In genomic region chr17:28341091-28341490, GRCm38 (mm10) we compare ENCODE assay signal across 8 mouse cellular contexts. TPM values are rescaled to one million over a fixed set of nuclear protein-coding genes. Genes with fewer than 3 reads are reported as not detected.
DNase-seq lines count a peak whose midpoint lies in the region; ATAC-seq and TF ChIP-seq lines count a peak whose summit lies in the region.

No protein-coding gene starts in this region.

- peak overlapping the region; percentile 60 for H3K9ac ChIP-seq in MEL (ENCODE audit: control insufficient read depth, low read depth, low read length, poor library complexity, severe bottlenecking)

- TF ChIP-seq CTCF in MEL (IDR thresholded peaks at IDR 0.05 in 2 of 3, conservative IDR thresholded peaks at IDR 0.05 in 1 of 3; ENCODE audit: control insufficient read depth in 1 of 3, insufficient read depth in 1 of 3, low read depth in 2 of 3, low read length in 3 of 3, poor library complexity in 1 of 3, severe bottlenecking in 1 of 3): no peak
- no peak for TF ChIP-seq CTCF in layer of hippocampus, adult 2 months (conservative IDR thresholded peaks at IDR 0.05)

- no peaks in the 10 kb centered on the region for H3K79me2 ChIP-seq in MEL (ENCODE audit: control insufficient read depth, insufficient read depth, low read length, poor library complexity)

- peak; percentile 90 for DNase-seq in MEL (ENCODE audit: low read depth, low spot score)
- peak; percentile 91 to 93 for DNase-seq in cerebellum, postnatal 10 days
- DNase-seq in frontal cortex, postnatal 10 days (ENCODE audit: low spot score in 2 of 2): peak; percentile 72 to 77
- DNase-seq in heart, postnatal 4 days: peak; percentile 95
- DNase-seq in layer of hippocampus, adult 2 months (ENCODE audit: low spot score in 2 of 2): peak; percentile 65 to 67
- DNase-seq in lung, postnatal 10 days: peak; percentile 97
- DNase-seq in retina, postnatal 1 day: peak; percentile 93

- no peaks in the 10 kb centered on the region for H3K27me3 ChIP-seq in MEL (ENCODE audit: control insufficient read depth in 1 of 2, insufficient read depth in 2 of 2, low read length in 2 of 2)

- peaks cover 2 to 12% of the 10 kb centered on the region in 2 experiments; a peak in 2 of 4 replicates for H3K4me1 ChIP-seq in MEL (ENCODE audit: control insufficient read depth in 1 of 2, insufficient read depth in 2 of 2, low read length in 2 of 2)

- 0 out of 4 replicates have a peak, but pooled peaks of 1 of the 2 experiments have one; percentile 17 for TF ChIP-seq POLR2A in MEL (IDR thresholded peaks at IDR 0.05; ENCODE audit: control insufficient read depth in 1 of 2, insufficient read depth in 1 of 2, low read depth in 1 of 2, low read length in 2 of 2, poor library complexity in 1 of 2)

- ATAC-seq in monocyte, adult 5-6 weeks (replicated peaks; ENCODE audit: insufficient number of reproducible peaks, low FRiP score, low TSS enrichment, poor library complexity, severe bottlenecking): no peak

- peak overlapping the region; percentile 64 for H3K27ac ChIP-seq in MEL (ENCODE audit: control insufficient read depth, low read depth, low read length)
- H3K27ac ChIP-seq in layer of hippocampus, adult 2 months: 0 out of 2 replicates have a peak overlapping the region, but pooled peaks have one; percentile 36

- peaks cover 0 to 9% of the 10 kb centered on the region in 2 experiments; a peak in 2 of 4 replicates for H3K36me3 ChIP-seq in MEL (ENCODE audit: control insufficient read depth in 1 of 2, insufficient read depth in 2 of 2, low read length in 2 of 2)

- TF ChIP-seq EP300 in MEL (IDR thresholded peaks at IDR 0.05; ENCODE audit: low read depth in 1 of 2, low read length in 2 of 2): no peak

- TF ChIP-seq RAD21 in MEL (IDR thresholded peaks at IDR 0.05; ENCODE audit: low read depth, low read length): no peak

- H3K9me3 ChIP-seq in MEL (replicated peaks; ENCODE audit: insufficient read depth, low read length): no peaks in the 10 kb centered on the region

- H3K4me3 ChIP-seq in MEL (ENCODE audit: control insufficient read depth in 1 of 2, insufficient read depth in 1 of 2, low read depth in 2 of 2, low read length in 2 of 2): peak overlapping the region; percentile 5 to 58; a peak in 3 of 4 replicates
- peak overlapping the region; percentile 4; the same call in 1 of the 2 replicates for H3K4me3 ChIP-seq in layer of hippocampus, adult 2 months

TF ChIP-seq in MEL, 35 proteins besides CTCF, POLR2A, EP300 and RAD21:
- TF ChIP-seq USF1 (IDR thresholded peaks at IDR 0.05; ENCODE audit: low read depth, low read length): 0 out of 2 replicates have a peak, but pooled peaks have one; percentile 8
- no peak for TF ChIP-seq KAT2A (conservative IDR thresholded peaks at IDR 0.05; ENCODE audit: low read depth, low read length)
- TF ChIP-seq NRF1 (IDR thresholded peaks at IDR 0.05; ENCODE audit: insufficient read depth, low read depth, low read length, poor library complexity, severe bottlenecking): peak; percentile 39; the same call in 1 of the 2 replicates
- no peak for TF ChIP-seq ETS1 (IDR thresholded peaks at IDR 0.05; ENCODE audit: low read depth, low read length)
- TF ChIP-seq CHD1 (IDR thresholded peaks at IDR 0.05; ENCODE audit: low read depth, low read length): no peak

RNA-seq across cellular contexts. Expression of gene Tead3, which starts 9.5 kb away (rescaled TPM):
- total RNA-seq in MEL (2012; rRNA removed): 0.46 and 0.73 TPM in 2 replicates
- 1 to 10 TPM in 1 of 2 experiments, not detected in 1; 4.1 TPM for polyA plus RNA-seq in MEL (2012; ENCODE audit: insufficient read depth in 1 of 2, insufficient read length in 2 of 2, low read depth in 1 of 2, low replicate concordance in 2 of 2, missing spikeins in 1 of 2)
- total RNA-seq in heart, postnatal 4 days (2021): 10 to 100 TPM; 26.3 to 30.2 TPM
- total RNA-seq in layer of hippocampus, adult 2 months (2021): 1 to 10 TPM; 3.0 to 3.2 TPM
- not detected in 3 replicates for total RNA-seq in monocyte, adult 5-6 weeks (2017)

RNA-seq across cellular contexts. Expression of gene Rpl10a, which starts 12.8 kb away (rescaled TPM):
- total RNA-seq in MEL (2012; rRNA removed): 2,803 and 2,872 TPM in 2 replicates
- 1,000 to 10,000 TPM in 1 of 2 experiments, not detected in 1; 2,044 TPM for polyA plus RNA-seq in MEL (2012; ENCODE audit: insufficient read depth in 1 of 2, insufficient read length in 2 of 2, low read depth in 1 of 2, low replicate concordance in 2 of 2, missing spikeins in 1 of 2)
- 100 to 1,000 TPM; 663 to 665 TPM for total RNA-seq in heart, postnatal 4 days (2021)
- total RNA-seq in layer of hippocampus, adult 2 months (2021): 100 to 1,000 TPM; 345 to 350 TPM
- total RNA-seq in monocyte, adult 5-6 weeks (2017): 363 to 372 TPM (median 364 TPM) in 3 replicates

RNA-seq across cellular contexts. Expression of gene Tulp1, which starts 23.9 kb away (rescaled TPM):
- total RNA-seq in MEL (2012; rRNA removed): 0.23 and 0.49 TPM in 2 replicates
- 1 to 10 TPM in 1 of 2 experiments, not detected in 1; 2.4 TPM for polyA plus RNA-seq in MEL (2012; ENCODE audit: insufficient read depth in 1 of 2, insufficient read length in 2 of 2, low read depth in 1 of 2, low replicate concordance in 2 of 2, missing spikeins in 1 of 2)
- 1 to 10 TPM; 1.0 to 1.5 TPM for total RNA-seq in heart, postnatal 4 days (2021)
- total RNA-seq in layer of hippocampus, adult 2 months (2021): not detected
- total RNA-seq in monocyte, adult 5-6 weeks (2017): not detected in 3 replicates

RNA-seq across cellular contexts. Expression of gene Fance, which starts 27.8 kb away (rescaled TPM):
- 46.0 and 51.2 TPM in 2 replicates for total RNA-seq in MEL (2012; rRNA removed)
- polyA plus RNA-seq in MEL (2012; ENCODE audit: insufficient read depth in 1 of 2, insufficient read length in 2 of 2, low read depth in 1 of 2, low replicate concordance in 2 of 2, missing spikeins in 1 of 2): 100 to 1,000 TPM; 105 to 382 TPM
- 10 to 100 TPM; 18.7 to 19.4 TPM for total RNA-seq in heart, postnatal 4 days (2021)
- total RNA-seq in layer of hippocampus, adult 2 months (2021): 10 to 100 TPM; 30.3 to 34.9 TPM
- total RNA-seq in monocyte, adult 5-6 weeks (2017): 8.8 to 18.2 TPM (median 13.0 TPM) in 3 replicates

Comparison
In these comparisons a context has a peak if more than half of its experiments do, and no peak if none do; other contexts are left out.
1. RNA of gene Tead3, which starts 9.5 kb away (total RNA-seq): 26.3 to 30.2 TPM in heart, postnatal 4 days; 3.0 to 3.2 TPM in layer of hippocampus, adult 2 months, 0.46 to 0.73 TPM in MEL and not detected in monocyte, adult 5-6 weeks; every median in the first group is over 4 times any median in the second.
2. Peak in every context shown above with its lines, with median percentiles within 50 percentile points of each other: DNase-seq.